Mouse (Mus musculus) T-helper 2 cell (primary cell): ENCODE results near the gene Neil3.
"Not testable (repeated sequence)": the region's sequence is repeated elsewhere in the genome, so short reads cannot be mapped to it uniquely, and the experiment has no call there.

Experiments used
- in situ Hi-C: fragments of 300-600 bp; cut with MboI, MseI; formaldehyde crosslinking; loops from one replicate; pipeline ENCODE4 v1.15.1; 2025; ENCODE audit warnings: high pct_unique_total_duplicates

Neil3 gene

GRCm38 (mm10) chr8:53539585-53539984, 99.3 kb downstream of the Neil3 start:
- in situ Hi-C loops = no loop called here

GRCm38 (mm10) chr8:53538049-53538448, 100.8 kb downstream of the Neil3 start:
- in situ Hi-C loops = not testable (repeated sequence)
